Mouse (Mus musculus) testis, adult 2 months (tissue): ENCODE data around the gene 2310061I04Rik.

ENCODE experiments used
- CTCF ChIP-seq: fragments of 200-500 bp; IDR thresholded peaks from 2 replicates; pipeline ENCODE4 v1.5.1; 2012; ENCODE audit warnings: low read depth, mild to moderate bottlenecking, inconsistent platforms, low read length, moderate library complexity; ENCODE audit not compliant: control insufficient read depth, insufficient read depth, insufficient replicate concordance
- POLR2A ChIP-seq: fragments of 200-500 bp; IDR thresholded peaks from 2 replicates; pipeline ENCODE4 v1.6.1; 2012; ENCODE audit warnings: low read depth, mild to moderate bottlenecking, inconsistent platforms, low read length, moderate library complexity; ENCODE audit not compliant: control insufficient read depth

GRCm38 (mm10) chr17:35887725-35888124 lies 9.5 kb downstream of the 2310061I04Rik start:
- no peak for TF ChIP-seq CTCF
- no peak for TF ChIP-seq POLR2A
